Mouse (Mus musculus): ENCODE data around the gene Osbpl3.

Gene Osbpl3

GRCm38 (mm10) chr6:50372516-50373424 is 83.2 kb downstream of the Osbpl3 start:
- no peak for DNase-seq (ENCODE audit: low spot score in 2 of 2)

GRCm38 (mm10) chr6:50371501-50372086 is 84.4 kb downstream of the Osbpl3 start:
- DNase-seq (ENCODE audit: low spot score in 2 of 2): no peak

GRCm38 (mm10) chr6:50368502-50369292 is 87.3 kb downstream of the Osbpl3 start:
- no peak for DNase-seq (ENCODE audit: low spot score in 2 of 2)

- DNase-seq (ENCODE audit: low spot score in 2 of 2): no peak
Observed at GRCm38 (mm10) chr6:50367836-50368235, 88.2 kb downstream of the Osbpl3 start.

- DNase-seq (ENCODE audit: low spot score in 2 of 2): no peak
Observed at GRCm38 (mm10) chr6:50366724-50367123, 89.3 kb downstream of the Osbpl3 start.

- DNase-seq (ENCODE audit: low spot score in 2 of 2): no peak
Observed at GRCm38 (mm10) chr6:50366319-50366718, 89.7 kb downstream of the Osbpl3 start.

- DNase-seq (ENCODE audit: low spot score in 2 of 2): no peak
Observed at GRCm38 (mm10) chr6:50364364-50364763, 91.6 kb downstream of the Osbpl3 start.

GRCm38 (mm10) chr6:50363385-50363784 is 92.6 kb downstream of the Osbpl3 start:
- no peak for DNase-seq (ENCODE audit: low spot score in 2 of 2)

- no peak for DNase-seq (ENCODE audit: low spot score in 2 of 2)
Observed at GRCm38 (mm10) chr6:50362704-50363261, 93.2 kb downstream of the Osbpl3 start.

GRCm38 (mm10) chr6:50362196-50362595 is 93.8 kb downstream of the Osbpl3 start:
- DNase-seq (ENCODE audit: low spot score in 2 of 2): no peak

- no peak for DNase-seq (ENCODE audit: low spot score in 2 of 2)
Observed at GRCm38 (mm10) chr6:50358104-50358679, 97.8 kb downstream of the Osbpl3 start.

- no peak for DNase-seq (ENCODE audit: low spot score in 2 of 2)
Observed at GRCm38 (mm10) chr6:50354688-50355660, 101.0 kb downstream of the Osbpl3 start.

GRCm38 (mm10) chr6:50352812-50353211 is 103.2 kb downstream of the Osbpl3 start:
- DNase-seq (ENCODE audit: low spot score in 2 of 2): no peak

- no peak for DNase-seq (ENCODE audit: low spot score in 2 of 2)
Observed at GRCm38 (mm10) chr6:50350911-50351310, 105.1 kb downstream of the Osbpl3 start.

- DNase-seq (ENCODE audit: low spot score in 2 of 2): no peak
Observed at GRCm38 (mm10) chr6:50348619-50349018, 107.4 kb downstream of the Osbpl3 start.

- no peak for DNase-seq (ENCODE audit: low spot score in 2 of 2)
Observed at GRCm38 (mm10) chr6:50346204-50346603, 109.8 kb downstream of the Osbpl3 start.

GRCm38 (mm10) chr6:50340226-50340906 is 115.6 kb downstream of the Osbpl3 start:
- no peak for DNase-seq (ENCODE audit: low spot score in 2 of 2)

GRCm38 (mm10) chr6:50337431-50337830 is 118.6 kb downstream of the Osbpl3 start:
- no peak for DNase-seq (ENCODE audit: low spot score in 2 of 2)

- no peak for DNase-seq (ENCODE audit: low spot score in 2 of 2)
Observed at GRCm38 (mm10) chr6:50336376-50336775, 119.6 kb downstream of the Osbpl3 start.

Measured in urinary bladder, postnatal 4 days (tissue).